Mouse (Mus musculus): ENCODE measurements at regions not wholly inside any gene's neighbourhood (a gene's known extent, or its start where the extent isn't known, plus 50 kb on each side); places are given as distances from the start of the nearest gene placed in this dataset.

DNA sequence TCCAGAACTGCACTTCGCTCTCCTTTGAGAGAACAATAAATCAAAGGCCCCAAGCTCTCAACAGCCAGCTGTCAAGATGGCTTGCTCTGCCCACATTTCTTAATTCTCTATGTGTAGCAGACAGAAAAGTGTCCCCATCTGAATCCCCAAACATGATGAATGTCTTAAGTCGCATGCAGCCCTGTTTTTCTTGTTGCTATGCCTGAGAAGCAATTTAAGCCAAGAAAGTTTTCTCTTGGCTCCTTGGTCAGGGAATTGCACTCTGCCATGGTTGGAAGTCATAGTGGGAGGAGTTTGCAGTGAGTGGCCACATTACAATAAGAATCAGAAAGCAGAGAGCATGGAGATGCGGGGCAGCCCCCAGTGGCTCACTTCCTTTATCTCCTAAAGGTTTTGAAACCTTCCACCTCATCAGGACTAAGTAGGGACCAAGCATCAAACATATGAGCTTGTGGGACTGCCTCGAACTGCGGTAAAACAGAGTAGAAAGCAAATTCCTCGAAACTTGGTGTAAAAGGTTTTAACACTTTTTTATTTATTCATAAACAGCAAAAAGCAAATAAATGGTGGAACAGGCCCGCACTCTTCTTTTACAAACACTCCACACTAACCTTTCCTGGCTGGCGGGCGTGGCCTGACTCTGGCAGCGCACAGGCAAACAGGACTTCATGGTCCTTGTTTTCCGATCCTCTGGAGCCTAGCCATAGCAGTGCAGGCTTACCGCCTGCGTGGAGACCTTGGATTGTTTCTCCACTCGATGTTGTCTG, 227.4 kb downstream of the Ankrd50 start:
- DNase-seq (ENCODE audit: low read depth in 1 of 2, low spot score in 2 of 2) = no peak

DNA sequence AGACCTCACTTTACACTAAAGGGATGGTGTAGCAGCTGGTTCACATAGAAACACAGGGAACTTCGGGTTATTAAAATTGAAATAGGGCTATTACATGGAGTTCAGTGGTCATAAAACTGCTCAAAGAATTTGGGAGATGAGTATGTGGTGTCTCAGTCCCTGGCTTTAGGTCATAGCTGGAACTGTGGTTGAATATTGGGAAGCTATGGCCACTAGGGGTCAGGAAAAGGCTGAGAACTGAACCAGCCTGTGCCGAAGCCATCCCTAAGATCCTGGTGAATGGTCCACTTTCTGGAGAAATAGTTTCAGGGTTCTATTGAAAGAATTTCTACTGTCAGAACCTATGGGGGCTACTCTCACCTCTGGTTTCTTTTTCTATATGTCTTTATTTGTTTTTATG, 229.0 kb downstream of the Ankrd50 start:
- no peak for DNase-seq (ENCODE audit: low read depth in 1 of 2, low spot score in 2 of 2)

DNA sequence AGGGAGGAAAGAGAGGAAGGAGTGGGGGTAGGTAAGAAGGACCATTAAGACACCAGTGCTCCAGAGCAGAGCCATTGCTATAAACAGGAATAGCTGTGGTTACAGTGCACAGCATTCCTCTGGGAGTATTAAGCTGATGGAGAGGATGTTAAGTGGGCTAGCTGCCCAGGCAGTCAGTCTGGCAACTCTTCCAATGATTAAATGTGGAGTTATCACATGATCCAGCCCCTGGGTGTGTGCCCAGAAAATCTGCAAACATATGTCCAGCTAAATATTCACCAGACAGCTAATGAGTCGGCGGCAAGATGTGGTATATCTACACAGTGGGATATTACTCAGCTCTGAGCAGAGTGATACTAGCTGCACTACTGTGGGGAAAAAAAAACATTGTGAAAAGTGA, 229.7 kb downstream of the Ankrd50 start:
- DNase-seq (ENCODE audit: low read depth in 1 of 2, low spot score in 2 of 2) = no peak

DNA sequence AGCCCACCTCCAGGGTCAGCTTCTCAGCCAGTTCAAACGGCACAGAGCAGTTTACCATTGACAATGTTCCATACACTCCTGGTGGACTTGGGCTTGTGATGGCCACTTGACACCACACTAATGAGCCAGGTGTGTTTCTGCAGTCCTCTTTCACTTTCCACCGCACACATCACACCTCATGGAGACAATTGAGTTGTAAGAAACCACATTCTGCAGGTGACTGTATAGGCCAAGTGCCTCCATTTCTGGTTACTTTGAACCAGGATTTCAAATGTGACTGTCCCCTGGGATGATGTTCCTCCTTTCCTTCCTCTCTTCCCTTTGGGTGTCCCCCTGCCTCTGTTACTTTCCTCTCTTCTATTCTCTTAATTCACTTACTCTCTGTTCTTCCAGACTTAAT, 233.1 kb downstream of the Ankrd50 start:
- DNase-seq (ENCODE audit: low read depth in 1 of 2, low spot score in 2 of 2) = no peak

DNA sequence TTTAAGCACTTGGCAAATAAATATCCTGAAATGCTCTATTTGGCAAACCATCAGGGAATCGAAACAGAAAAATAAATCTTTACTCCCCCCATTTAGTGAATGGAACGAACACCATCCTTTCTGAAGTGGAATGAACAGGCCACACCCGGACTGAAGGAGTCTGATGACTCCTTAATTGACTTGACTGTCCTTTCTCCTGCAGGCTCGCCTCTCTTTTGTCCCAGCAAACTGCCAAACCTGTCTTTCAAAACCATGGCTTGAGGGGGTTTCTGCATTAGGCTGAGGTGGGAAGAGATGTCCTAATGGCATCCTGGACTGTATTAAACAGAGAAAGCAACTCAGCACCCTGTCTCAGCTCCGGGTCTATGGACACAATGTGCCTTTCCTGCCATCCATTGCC, 234.1 kb downstream of the Ankrd50 start:
- DNase-seq (ENCODE audit: low read depth in 1 of 2, low spot score in 2 of 2) = no peak

DNA sequence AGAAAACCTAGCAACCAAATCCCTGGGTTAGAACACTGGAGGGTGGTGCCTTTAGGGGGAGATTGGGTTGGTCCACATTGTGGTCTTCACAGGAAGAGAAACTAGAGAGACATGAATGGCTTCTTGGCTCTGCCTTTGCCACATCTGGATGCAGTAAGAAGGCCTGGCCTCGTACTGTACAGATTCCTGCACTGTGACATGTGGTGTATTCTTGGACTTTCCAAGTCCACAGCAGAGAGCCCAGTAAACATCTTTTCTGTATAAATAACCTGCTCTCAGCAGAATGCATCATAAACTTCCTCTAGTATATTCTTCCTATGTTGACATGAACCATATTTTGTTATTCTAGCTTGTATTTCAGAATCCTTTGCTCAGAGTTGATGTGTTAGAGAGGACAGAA, 235.7 kb downstream of the Ankrd50 start:
- DNase-seq (ENCODE audit: low read depth in 1 of 2, low spot score in 2 of 2) = no peak

DNA sequence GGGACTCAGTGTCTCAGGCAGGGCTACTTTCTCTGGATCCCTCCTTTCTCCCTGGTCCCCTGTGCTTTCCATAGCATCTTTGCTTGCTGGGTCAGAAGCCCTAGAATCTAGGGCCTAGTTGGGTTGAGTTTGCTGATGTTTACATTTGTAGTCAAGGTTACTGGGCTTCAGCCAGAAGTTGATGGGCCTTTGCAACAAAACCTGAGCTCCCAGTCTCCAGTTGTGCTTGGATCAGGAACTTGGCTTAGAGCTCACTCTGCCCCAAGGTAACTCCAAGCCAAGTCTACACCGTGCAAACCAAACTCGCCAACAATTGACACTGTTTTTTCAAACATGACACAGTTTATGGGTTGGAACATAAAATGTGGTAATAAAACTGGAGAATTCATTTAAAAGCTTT, 238.2 kb downstream of the Ankrd50 start:
- no peak for DNase-seq (ENCODE audit: low read depth in 1 of 2, low spot score in 2 of 2)

DNA sequence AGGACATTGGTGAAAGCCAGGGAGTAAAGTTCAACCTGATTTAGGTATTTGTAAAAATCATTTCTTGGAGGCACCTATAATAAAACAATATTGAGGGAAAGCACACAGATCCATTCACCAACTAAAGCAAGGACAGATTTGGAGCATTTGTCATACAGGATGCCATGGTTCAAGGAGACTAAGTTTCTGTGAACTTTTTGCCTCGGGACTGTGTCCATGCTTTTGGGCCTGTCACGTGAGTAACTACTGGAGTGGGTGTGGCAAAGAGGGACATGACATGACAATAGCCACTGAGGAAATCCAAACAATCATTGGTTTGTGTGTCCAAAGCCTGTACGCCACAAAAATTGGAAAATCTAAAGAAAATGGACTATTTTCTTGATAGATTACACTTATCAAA, 241.4 kb downstream of the Ankrd50 start:
- DNase-seq (ENCODE audit: low read depth in 1 of 2, low spot score in 2 of 2) = no peak

DNA sequence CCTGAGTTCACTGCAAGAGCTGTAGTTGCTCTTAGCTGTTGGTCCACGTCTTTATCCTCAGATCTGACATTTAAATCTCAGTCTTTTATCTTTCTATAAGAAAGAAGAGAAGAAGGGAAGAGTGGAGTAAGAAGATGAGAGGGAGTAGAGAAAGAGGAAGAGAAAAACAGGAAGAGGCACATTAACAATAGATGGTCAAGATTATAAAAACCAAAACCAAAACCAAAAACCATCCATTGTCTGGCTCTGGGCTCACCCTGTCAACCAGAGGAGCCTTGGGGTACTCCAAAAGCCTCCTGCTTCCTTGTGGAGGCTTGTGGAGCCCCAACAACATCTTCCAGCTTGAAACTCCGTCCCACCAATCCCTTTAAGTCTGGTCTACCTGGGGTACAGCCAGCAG, 247.0 kb downstream of the Ankrd50 start:
- no peak for DNase-seq (ENCODE audit: low read depth in 1 of 2, low spot score in 2 of 2)

DNA sequence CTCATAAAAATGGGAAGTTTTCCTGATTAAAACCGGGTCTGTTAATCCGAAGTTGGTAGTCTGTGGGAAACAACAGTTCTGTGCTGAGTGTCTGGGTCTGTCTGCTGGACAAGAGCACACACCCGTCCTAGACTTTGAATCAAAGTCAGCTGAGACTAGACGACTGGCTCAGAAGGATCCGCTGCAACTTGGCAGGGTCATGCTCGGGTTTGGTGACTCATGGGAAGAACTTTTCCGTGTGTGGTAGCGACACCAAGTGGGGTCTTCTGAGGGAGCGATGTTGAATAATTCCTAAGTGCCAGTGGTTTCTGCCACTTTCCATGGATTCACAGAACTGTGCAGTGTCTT, 248.9 kb downstream of the Ankrd50 start:
- no peak for DNase-seq (ENCODE audit: low read depth in 1 of 2, low spot score in 2 of 2)

DNA sequence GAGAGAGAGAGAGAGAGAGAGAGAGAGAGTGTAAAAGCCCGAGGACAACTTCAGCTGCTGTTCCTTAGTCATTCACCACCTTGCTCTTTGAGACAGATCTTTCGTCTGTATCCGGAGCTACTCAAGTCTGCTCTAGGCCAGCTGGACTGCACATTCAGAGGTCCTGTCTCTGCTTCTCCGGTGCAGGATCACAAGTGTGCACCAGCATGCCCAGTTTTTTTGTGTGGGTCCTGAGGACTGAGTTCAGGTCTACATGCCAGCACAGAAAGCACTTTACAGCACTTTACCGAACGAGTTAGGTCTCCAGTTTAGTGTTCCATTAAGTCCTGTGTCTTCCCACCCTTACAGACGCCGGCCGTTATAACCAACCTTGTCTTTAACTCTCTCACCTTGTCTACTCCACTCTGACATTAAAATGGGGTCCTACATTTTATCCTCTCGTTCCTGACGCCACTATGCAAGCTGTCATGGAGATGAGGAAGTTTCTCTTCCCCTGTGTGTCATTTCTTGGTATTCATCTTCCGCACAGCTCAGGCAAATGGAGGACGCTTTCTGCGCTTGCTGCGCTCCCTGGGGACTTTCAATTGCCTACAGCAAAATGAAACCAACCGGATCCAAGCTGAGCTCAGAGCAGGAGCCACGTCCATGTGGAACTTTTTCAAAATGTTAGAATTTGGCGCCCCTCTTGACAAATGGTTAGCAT, 249.5 kb downstream of the Ankrd50 start:
- no peak for DNase-seq (ENCODE audit: low read depth in 1 of 2, low spot score in 2 of 2)

DNA sequence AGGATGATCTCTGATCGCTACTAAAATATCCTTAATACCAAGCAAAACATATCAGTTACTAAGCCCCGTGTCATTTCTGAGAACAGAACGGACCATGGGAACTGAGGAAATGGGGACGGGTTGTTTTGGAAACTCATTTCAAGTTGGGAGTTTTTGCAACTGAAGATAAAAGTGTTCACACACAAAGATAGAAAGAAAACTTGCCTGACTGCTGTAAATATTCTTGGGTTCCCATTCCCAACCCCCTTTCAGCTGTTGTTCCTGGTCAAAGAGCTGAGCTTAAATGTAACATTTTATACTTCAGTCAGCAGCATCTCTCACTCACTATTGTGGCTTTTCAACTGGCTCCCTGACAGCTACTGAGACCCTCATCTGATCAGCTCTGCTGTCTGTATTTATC, 250.1 kb downstream of the Ankrd50 start:
- no peak for DNase-seq (ENCODE audit: low read depth in 1 of 2, low spot score in 2 of 2)

DNA sequence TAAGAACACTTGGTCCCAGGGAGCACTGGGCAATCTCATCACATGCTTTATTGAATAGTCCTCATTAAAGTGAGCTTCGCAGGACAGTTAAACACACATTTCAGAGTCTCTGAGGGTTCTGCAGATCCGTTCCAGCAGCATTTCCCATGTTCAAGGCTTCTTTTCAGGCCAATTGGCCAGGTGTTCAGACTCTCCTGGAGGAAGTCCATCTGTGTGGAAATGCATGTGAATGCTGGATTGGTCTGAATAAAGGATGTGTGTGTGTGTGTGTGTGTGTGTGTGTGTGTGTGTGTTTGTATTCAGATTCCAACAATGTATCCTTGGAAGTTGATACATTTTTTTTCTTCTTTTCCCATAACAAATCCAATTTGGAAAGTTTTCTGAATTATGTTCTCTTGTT, 250.6 kb downstream of the Ankrd50 start:
- DNase-seq (ENCODE audit: low read depth in 1 of 2, low spot score in 2 of 2) = no peak

DNA sequence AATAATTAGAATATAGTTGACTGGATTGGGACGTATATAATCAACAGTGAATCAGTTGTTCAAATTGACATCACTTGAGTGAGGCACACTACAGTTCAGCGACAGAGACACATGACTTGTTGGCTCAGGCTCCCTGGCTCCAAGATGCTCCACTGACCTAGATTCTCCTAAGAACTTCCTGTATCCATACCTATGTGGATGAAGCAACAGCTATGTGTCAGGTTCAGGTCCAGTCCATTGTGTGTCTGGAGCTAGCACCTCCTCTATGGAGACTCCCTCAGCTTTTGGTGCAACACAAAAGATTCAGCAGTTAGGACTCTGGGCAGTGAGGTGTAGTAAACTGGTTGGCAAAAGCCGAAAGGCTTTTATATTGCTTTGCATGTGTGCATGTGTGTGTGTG, 251.6 kb downstream of the Ankrd50 start:
- no peak for DNase-seq (ENCODE audit: low read depth in 1 of 2, low spot score in 2 of 2)

DNA sequence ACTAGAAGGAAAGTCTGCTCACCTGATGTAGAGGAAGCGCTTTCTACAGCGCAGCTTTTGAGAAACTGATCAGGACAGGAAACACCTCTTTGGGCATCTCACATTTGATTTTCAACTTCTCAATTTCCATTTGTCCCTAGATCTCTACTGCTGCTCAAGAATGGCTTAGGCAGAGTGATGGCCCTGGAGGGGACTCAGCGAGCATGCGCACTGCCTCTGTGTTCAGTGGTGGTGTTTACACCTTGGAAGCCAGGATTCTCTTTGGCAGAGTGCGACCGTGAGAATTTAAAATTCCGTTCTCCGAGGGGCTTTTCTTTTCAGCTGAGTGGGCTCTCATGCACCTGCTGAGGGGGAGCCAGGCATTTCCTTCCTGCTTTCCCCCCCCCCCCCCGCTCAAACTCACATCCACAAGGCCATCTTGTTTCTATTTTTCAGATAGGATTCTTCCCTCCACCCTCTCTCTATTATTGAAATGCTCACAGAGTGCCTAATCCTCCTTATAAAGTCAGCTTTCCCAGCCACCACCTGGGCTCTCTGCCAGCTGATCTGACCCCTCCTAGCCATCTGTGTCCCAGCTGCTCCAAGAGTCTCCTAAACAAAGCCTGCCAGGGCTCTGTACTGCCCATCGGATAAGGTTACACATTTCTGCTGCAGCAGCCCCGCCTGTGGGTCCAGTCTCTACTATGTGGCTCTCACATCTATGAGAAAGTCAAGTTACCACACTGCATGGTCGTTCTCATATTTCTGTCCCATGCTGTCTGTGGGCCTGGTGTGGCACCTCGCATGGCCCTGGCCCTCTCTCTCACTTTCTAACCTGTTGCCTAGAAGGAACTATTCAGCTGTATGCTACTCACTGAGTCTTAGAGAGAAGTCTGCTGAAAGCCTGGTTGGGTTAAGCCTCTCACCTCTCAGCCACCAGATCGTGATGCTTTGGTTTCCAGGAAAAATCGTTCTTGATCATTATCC, 252.2 kb downstream of the Ankrd50 start:
- DNase-seq (ENCODE audit: low read depth in 1 of 2, low spot score in 2 of 2) = no peak

DNA sequence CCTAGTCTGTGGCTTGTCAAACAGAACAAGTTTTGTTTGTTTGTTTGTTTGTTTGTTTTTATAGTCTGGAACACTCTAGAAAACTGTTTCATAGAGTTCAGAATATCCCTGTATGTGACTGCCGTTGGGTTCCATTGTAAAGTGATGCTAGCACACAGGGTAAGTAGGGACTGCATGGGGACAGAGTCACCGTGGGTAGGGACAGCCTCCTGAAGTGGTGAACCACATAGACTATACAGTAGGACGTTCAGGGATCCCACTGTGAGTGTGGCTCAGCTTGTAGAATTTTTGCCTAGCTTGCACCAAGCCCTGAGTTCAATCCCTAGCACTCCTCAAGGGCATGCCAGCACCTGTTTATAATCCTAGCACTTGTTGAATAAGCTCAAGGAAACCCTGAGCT, 253.1 kb downstream of the Ankrd50 start:
- DNase-seq (ENCODE audit: low read depth in 1 of 2, low spot score in 2 of 2) = no peak

DNA sequence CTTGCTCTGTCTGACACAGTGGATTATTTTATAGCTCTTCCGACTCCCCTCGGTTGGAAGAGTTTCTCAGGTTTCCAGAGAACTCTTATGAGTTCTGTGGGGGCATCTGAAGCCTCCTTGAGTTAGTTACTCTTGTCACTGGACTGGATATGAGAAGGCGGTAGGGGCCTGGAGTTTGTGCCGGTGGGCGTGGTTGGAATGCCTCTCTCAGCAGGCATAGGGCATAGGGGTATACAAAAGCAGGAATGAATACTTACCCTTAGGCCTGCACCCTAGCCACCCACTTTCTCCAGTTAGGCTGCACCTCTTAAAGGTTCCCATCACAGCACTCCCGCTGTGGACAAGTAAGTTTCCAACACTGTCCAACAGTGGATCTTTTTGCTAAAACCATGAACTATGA, 253.8 kb downstream of the Ankrd50 start:
- no peak for DNase-seq (ENCODE audit: low read depth in 1 of 2, low spot score in 2 of 2)

DNA sequence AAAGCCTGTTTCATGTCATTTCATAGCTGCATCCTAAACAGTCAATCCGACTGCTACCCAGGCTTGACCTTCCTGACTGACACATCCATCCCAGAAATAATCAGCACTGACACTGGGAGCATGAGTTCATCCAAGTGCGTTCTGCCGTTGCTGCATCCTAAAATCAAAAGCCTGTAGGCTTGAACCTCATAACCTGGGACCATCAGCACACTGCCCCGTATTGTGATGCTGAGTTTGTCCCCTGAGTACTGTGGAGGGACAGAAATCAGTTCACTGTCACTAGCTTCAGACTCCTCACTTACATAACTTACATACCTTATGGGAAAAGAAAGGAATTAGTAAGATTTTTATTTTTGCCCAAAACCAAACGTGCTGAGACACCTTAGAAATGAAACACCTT, 255.0 kb downstream of the Ankrd50 start:
- no peak for DNase-seq (ENCODE audit: low read depth in 1 of 2, low spot score in 2 of 2)

DNA sequence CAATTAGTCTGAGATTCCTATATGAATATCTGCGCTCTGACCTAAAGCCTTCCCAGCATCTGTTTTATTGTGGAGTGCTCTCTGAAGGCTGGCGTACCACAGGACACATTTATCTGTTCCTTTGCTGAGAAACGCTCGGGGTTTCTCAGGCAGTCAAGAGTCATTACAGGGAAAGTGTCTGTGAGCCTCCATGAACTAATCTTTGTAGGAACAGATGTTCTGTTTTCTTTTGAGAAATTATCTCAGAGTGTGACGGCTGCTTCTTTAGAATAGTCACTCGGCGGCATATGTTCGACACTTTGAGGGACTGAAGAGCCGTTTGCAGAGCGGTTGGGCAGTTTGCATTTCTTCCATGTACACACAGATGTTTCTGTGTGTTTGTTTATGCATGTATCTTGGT, 255.6 kb downstream of the Ankrd50 start:
- DNase-seq (ENCODE audit: low read depth in 1 of 2, low spot score in 2 of 2) = no peak

DNA sequence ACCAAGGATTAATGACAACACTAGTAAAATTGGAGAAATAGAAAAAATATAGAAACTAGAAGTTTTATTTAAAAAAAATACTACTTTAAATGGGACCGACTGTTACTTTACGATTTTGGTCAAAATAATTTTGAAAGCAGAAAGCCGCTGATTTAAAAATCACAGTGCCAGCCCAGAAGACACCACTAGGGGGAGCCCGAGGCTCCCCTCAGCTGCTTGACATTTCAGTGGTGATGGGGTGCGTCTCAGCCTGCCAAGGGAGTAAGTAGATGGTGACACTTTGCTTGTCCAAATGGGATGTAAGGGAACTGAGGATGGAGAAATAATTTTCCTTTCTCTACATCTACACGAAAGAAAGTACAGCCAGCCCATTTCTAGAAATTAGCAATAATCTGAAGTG, 257.0 kb downstream of the Ankrd50 start:
- DNase-seq (ENCODE audit: low read depth in 1 of 2, low spot score in 2 of 2) = peak in 1 of 2 experiments; percentile 8

DNA sequence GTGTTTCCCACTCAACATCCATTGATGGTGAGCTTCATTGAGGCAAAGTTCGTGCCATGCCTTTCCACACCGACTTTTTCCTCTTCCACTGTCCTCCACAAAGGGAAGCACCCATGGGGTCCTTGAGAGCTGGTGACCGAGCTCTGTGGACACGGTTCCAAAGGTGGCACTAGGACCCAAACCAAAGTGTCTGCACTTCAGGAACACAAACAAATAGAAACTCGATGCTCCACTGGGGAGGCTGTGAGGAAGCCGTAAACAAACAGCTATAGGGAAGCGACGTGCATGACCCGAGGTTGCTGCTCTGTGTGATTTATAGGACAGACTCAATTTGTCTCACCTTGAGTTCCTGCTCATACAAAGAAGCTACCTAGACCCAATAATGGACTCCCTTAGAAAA, 257.5 kb downstream of the Ankrd50 start:
- DNase-seq (ENCODE audit: low read depth in 1 of 2, low spot score in 2 of 2) = no peak

DNA sequence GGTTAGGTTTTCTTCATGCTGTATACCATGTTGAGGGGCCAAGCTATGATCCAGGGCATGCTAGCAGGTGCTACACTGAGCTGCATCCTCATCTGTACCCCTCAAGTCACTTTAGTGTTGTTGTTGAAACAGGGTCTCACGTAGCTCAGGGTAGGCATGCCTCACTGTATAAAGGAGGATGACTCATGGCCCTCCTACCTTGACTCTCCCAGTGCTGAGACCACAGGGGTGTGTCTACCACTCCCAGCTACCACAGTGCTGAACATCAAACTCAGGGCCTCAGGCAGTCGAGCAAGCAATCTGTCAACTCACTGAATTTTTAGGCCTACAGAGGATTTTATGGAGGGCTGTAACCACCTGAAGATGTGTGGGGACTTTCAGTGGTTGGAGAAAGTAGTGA, 258.5 kb downstream of the Ankrd50 start:
- DNase-seq (ENCODE audit: low read depth in 1 of 2, low spot score in 2 of 2) = no peak

Data from monocyte, adult 2 months (primary cell).